Mouse (Mus musculus) hindbrain, postnatal 0 days (tissue): ENCODE results near the gene Gck. TPM values are rescaled to one million over a fixed set of nuclear protein-coding genes. Genes with fewer than 3 reads are reported as not detected.
A peak's percentile ranks its signal among the peaks of the same experiment; 100 is the strongest.

Experiments
- ATAC-seq: fragments of 200-750 bp; cut with Nextera tagmentation; 2 replicates; pipeline ENCODE4 v1.8.0; 2017; ENCODE audit warnings: mild to moderate bottlenecking, moderate TSS enrichment, moderate library complexity
- DNase-seq: peaks from one replicate; pipeline ENCODE4 v3.0.0-alpha.2; 2015; ENCODE audit warnings: low spot score
- H3K27ac ChIP-seq: fragments of 300-500 bp; sonication (generic); 2 replicates; pipeline ENCODE4 v1.5.1; 2014; ENCODE audit warnings: mild to moderate bottlenecking
- H3K27me3 ChIP-seq: fragments of 300-500 bp; sonication (generic); 2 replicates; pipeline ENCODE4 v1.6.1; 2014; ENCODE audit warnings: low read length, mixed read lengths; ENCODE audit not compliant: insufficient read depth
- H3K36me3 ChIP-seq: fragments of 300-500 bp; sonication (generic); 2 replicates; pipeline ENCODE4 v1.6.1; 2014; ENCODE audit warnings: low read length, mixed read lengths; ENCODE audit not compliant: insufficient read depth
- H3K4me1 ChIP-seq: fragments of 300-500 bp; sonication (generic); 2 replicates; pipeline ENCODE4 v1.6.1; 2014; ENCODE audit warnings: antibody characterized with exemption, low read length, mixed read lengths; ENCODE audit not compliant: insufficient read depth
- H3K4me2 ChIP-seq: fragments of 300-500 bp; sonication (generic); 2 replicates; pipeline ENCODE4 v1.6.1; 2014; ENCODE audit warnings: low read depth, mild to moderate bottlenecking, low read length, moderate library complexity, mixed read lengths
- H3K4me3 ChIP-seq: fragments of 300-500 bp; sonication (generic); 2 replicates; pipeline ENCODE4 v1.5.1; 2014; ENCODE audit warnings: low read length
- H3K9ac ChIP-seq: fragments of 300-500 bp; sonication (generic); replicated peaks from 2 replicates; pipeline ENCODE4 v1.6.1; 2014; ENCODE audit warnings: mild to moderate bottlenecking, low read length, moderate library complexity, mixed read lengths
- H3K9me3 ChIP-seq: fragments of 300-500 bp; sonication (generic); 2 replicates; pipeline ENCODE4 v1.6.1; 2016; ENCODE audit warnings: low read length, mixed read lengths
- CTCF ChIP-seq: IDR thresholded peaks from 2 replicates; pipeline ENCODE4 v1.5.1; 2016; ENCODE audit warnings: antibody characterized with exemption, control low read depth, low read depth
- WGBS: fragments of 180-500 bp; shearing (Covaris S2); extraction: QIAGEN DNeasy Blood & Tissue Kit; methylation state at CpG from one replicate; pipeline ENCODE4 v1.1.7; 2014; 5-methylcytosine and 5-hydroxymethylcytosine counted together
- polyA plus RNA-seq: library from polyadenylated mRNA; unstranded; fragments of >200 nt; fragmentation: Nextera tagmentation; extraction: Ambion mirVana; gene quantifications from 2 replicates; pipeline ENCODE4 v1.2.1, GENCODE M21; 2015
- total RNA-seq: library from RNA; depleted of rRNA; stranded (reverse); fragments of >200 nt; gene quantifications from 2 replicates; pipeline ENCODE4 v1.2.3, GENCODE M21; 2014

Gene Gck
- total and polyA plus RNA-seq, 2 experiments from 2014 or later: 3.2 to 7.5 TPM

DNA sequence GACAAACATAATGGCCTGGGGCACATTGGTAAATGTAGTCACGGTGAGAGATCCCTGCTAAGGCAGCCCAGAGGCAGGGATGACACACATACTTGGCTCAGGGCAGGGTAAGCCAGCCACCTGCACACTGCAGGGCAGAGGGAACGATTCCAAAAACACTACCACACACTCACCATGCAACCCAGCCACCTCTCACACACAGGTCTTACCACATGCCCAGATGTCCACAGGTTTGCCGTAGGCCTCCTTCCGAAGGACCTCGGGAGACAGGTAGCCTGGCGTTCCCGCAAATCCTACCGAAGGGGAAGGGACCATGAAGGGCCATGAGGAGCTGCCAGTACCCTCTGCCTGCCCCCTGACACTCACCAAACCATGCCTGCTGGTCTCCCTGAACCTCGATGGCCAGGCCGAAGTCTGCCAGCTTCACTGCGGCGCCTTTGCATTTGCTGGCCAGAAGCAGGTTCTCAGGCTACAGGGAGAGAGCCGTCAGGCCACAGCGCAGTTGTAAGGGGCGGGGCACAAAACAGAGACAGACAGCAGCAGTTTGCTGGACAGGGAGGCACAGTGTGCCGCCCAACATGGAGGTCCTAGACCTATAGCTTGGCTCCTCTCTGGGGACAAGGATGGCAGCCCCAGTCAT is 40.2 kb upstream of the Gck start:
- no peak for TF ChIP-seq CTCF
- H3K36me3 ChIP-seq: peaks cover 16% of the 10 kb centered on the region; the same call in 1 of the 2 replicates
- no peaks in the 10 kb centered on the region for H3K4me1 ChIP-seq
- H3K27ac ChIP-seq: no peak overlapping the region
- no peak overlapping the region for H3K4me3 ChIP-seq
- H3K9me3 ChIP-seq: no peaks in the 10 kb centered on the region
- no peak overlapping the region for H3K4me2 ChIP-seq
- no peak overlapping the region for H3K9ac ChIP-seq
- H3K27me3 ChIP-seq: no peaks in the 10 kb centered on the region
- ATAC-seq: no peak
- 81% methylated on average over 16 of the region's 16 CpGs for WGBS
- no peak for DNase-seq

- WGBS: 80% methylated on average over 10 of the region's 10 CpGs
- H3K27me3 ChIP-seq: no peaks in the 10 kb centered on the region
- DNase-seq (no peak), ATAC-seq (no peak)
- peaks cover 15% of the 10 kb centered on the region; the same call in 1 of the 2 replicates for H3K36me3 ChIP-seq
- no peak overlapping the region for H3K27ac ChIP-seq
- H3K9me3 ChIP-seq: no peaks in the 10 kb centered on the region
- H3K4me3 ChIP-seq: no peak overlapping the region
- H3K9ac ChIP-seq: no peak overlapping the region
- no peaks in the 10 kb centered on the region for H3K4me1 ChIP-seq
- TF ChIP-seq CTCF: no peak
- H3K4me2 ChIP-seq: no peak overlapping the region
These were observed 38.2 kb upstream of the Gck start for GRCm38 (mm10) chr11:5988126-5988525.

DNA sequence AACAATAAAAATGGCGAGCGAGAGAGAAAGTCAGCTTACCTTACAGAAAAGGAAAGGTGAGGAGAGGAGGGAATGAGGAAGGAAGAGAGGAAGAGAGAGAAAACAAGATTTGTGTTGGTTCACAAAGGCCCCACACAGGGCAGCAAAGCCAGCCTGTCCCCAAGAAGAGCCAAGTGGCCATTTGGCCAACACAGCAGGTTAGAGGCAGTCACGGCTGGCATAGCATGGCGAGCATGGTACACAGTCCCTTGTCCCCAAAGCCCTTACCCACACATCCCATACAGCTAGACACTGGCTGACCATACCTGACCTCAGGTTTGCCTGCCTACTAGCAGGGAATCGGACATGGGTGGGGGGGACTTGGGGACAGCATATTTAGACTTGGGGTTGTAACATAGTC is 33.7 kb upstream of the Gck start:
- WGBS: 87% methylated on average over 5 of the region's 5 CpGs
- ATAC-seq: no peak
- no peaks in the 10 kb centered on the region for H3K4me1 ChIP-seq
- DNase-seq: no peak
- no peaks in the 10 kb centered on the region for H3K9me3 ChIP-seq
- no peak overlapping the region for H3K4me3 ChIP-seq
- TF ChIP-seq CTCF: no peak
- no peak overlapping the region for H3K9ac ChIP-seq
- H3K27me3 ChIP-seq: no peaks in the 10 kb centered on the region
- H3K4me2 ChIP-seq: no peak overlapping the region
- H3K27ac ChIP-seq: no peak overlapping the region
- H3K36me3 ChIP-seq: peaks cover 3% of the 10 kb centered on the region; the same call in 1 of the 2 replicates

DNA sequence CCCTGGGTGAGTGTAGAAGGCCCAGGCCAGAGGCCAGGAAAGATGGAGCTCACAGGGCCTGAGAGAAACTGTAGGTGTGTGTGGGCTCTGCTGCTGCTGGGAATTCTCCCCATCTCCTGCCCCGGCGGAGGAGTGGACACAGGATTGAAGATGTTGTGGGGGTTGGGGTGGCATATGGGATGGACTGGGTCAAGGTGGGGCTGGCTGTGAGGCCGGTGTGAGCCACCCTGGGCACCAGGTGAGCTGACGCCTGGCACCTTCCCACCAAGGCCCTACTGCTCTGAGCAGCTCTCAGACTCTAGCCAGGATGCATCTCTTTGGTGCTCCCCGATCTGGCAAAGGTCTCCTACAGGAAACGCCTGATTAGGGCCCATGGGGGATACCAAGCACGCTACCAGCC is 31.4 kb upstream of the Gck start:
- Histone ChIP-seq H3K4me2 (no peak overlapping the region), H3K9me3 (no peaks in the 10 kb centered on the region), H3K4me1 (no peaks in the 10 kb centered on the region), H3K4me3 (no peak overlapping the region), H3K27me3 (no peaks in the 10 kb centered on the region), H3K27ac (no peak overlapping the region), H3K9ac (no peak overlapping the region), H3K36me3 (peaks cover 7% of the 10 kb centered on the region; the same call in 1 of the 2 replicates)
- 85% methylated on average over 7 of the region's 7 CpGs for WGBS
- no peak for TF ChIP-seq CTCF
- DNase-seq (no peak), ATAC-seq (no peak)

DNA sequence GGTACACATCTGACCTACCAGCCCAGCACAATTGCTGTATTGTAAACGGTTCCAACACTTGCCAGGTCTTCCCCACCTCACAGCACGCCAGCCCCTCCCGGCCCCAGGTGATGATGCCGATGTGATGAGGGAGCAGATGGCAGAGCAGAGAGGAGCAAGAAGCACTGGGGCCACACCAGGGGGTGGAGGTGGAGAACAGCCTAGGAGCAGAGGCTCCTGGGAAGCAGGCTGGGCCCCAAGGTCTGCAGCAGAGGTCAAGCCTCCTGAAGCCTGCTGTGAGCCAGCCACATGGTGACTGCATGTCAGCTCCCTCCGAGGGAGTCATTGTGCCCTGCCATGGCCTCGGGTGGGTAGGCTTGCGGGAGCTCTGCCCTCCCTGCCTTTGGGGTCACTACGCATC is 30.7 kb upstream of the Gck start:
- no peak overlapping the region for H3K27ac ChIP-seq
- DNase-seq: no peak
- H3K36me3 ChIP-seq: peaks cover 7% of the 10 kb centered on the region; the same call in 1 of the 2 replicates
- WGBS: 66% methylated on average over 8 of the region's 8 CpGs
- no peaks in the 10 kb centered on the region for H3K4me1 ChIP-seq
- TF ChIP-seq CTCF: no peak
- H3K9ac ChIP-seq: no peak overlapping the region
- H3K4me3 ChIP-seq: no peak overlapping the region
- H3K27me3 ChIP-seq: no peaks in the 10 kb centered on the region
- ATAC-seq: no peak
- no peak overlapping the region for H3K4me2 ChIP-seq
- H3K9me3 ChIP-seq: no peaks in the 10 kb centered on the region

DNA sequence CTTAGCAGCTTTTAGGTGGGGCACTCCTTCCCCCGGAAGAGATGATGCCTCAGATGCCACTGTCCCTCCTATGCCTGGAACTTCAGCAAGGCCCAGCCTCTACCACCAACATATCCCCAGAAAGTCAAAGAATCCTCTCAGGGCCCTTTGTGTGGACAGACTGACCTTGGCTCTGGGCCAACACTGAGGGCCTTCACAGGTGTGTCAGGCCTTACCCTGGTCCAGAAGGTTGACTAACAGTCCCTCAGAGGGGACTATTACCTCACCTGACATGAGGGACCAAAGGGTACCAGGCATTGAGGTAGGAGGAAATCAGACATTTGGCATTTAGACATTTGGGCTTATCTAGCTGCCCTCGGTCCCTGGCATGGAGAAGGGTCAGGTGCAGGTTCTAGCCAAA is 30.2 kb upstream of the Gck start:
- Histone ChIP-seq H3K4me2 (no peak overlapping the region), H3K4me1 (no peaks in the 10 kb centered on the region), H3K9me3 (no peaks in the 10 kb centered on the region), H3K27me3 (no peaks in the 10 kb centered on the region), H3K4me3 (no peak overlapping the region), H3K27ac (no peak overlapping the region), H3K9ac (no peak overlapping the region), H3K36me3 (peaks cover 7% of the 10 kb centered on the region; the same call in 1 of the 2 replicates)
- DNase-seq (no peak), ATAC-seq (no peak)
- TF ChIP-seq CTCF: no peak
- WGBS: 85% methylated on average over 2 of the region's 2 CpGs

DNA sequence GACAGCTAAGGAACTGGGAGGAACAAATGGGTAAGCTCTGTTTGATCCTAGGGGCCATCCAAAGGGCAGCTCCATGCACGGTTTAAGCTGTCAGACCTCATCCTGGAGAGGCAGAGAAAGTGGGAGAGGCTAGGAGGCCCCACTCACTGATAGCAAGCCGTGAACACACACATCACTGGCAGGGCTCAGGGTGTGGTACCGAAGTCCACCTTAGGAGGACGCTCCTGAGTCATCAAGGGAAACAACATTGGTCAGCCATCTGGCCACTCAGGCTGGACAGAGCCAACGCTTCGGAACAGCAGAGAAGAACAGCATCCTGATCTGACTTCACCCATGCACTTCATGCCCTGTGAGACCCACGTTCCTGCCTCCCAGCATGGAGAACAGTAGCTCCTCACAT is 29.2 kb upstream of the Gck start:
- Histone ChIP-seq H3K9me3 (no peaks in the 10 kb centered on the region), H3K4me3 (no peak overlapping the region), H3K36me3 (peaks cover 7% of the 10 kb centered on the region; the same call in 1 of the 2 replicates), H3K27me3 (no peaks in the 10 kb centered on the region), H3K27ac (no peak overlapping the region), H3K4me2 (no peak overlapping the region), H3K9ac (no peak overlapping the region), H3K4me1 (no peaks in the 10 kb centered on the region)
- TF ChIP-seq CTCF: peak; percentile 18; the same call in 1 of the 2 replicates
- no peak for DNase-seq
- WGBS: 93% methylated on average over 7 of the region's 7 CpGs
- ATAC-seq: no peak
